Mouse (Mus musculus) neural tube, embryonic 11.5 days (tissue): ENCODE results near the gene Xylt2. TPM values are rescaled to one million over a fixed set of nuclear protein-coding genes. Genes with fewer than 3 reads are reported as not detected.

Experiments used
- ATAC-seq: fragments of 200-750 bp; cut with Nextera tagmentation; 2 replicates; pipeline ENCODE4 v1.8.0; 2017; ENCODE audit warnings: moderate number of reproducible peaks, mild to moderate bottlenecking, moderate TSS enrichment, moderate library complexity; ENCODE audit not compliant: insufficient read depth, low FRiP score, low TSS enrichment
- DNase-seq: peaks from one replicate; pipeline ENCODE4 v3.0.0-alpha.2; 2015; ENCODE audit warnings: low spot score
- H3K27ac ChIP-seq: fragments of 300-500 bp; sonication (generic); 2 replicates; pipeline ENCODE4 v1.5.1; 2014; ENCODE audit warnings: low read depth, mild to moderate bottlenecking, low read length
- H3K27me3 ChIP-seq: fragments of 300-500 bp; sonication (generic); 2 replicates; pipeline ENCODE4 v1.6.1; 2014; ENCODE audit warnings: mild to moderate bottlenecking, low read length, mixed read lengths; ENCODE audit not compliant: control insufficient read depth, insufficient read depth
- H3K36me3 ChIP-seq: fragments of 300-500 bp; sonication (generic); 2 replicates; pipeline ENCODE4 v1.6.1; 2014; ENCODE audit warnings: mild to moderate bottlenecking, low read length, moderate library complexity, mixed read lengths; ENCODE audit not compliant: control insufficient read depth, insufficient read depth
- H3K4me1 ChIP-seq: fragments of 300-500 bp; sonication (generic); 2 replicates; pipeline ENCODE4 v1.6.1; 2014; ENCODE audit warnings: low read length, mixed read lengths; ENCODE audit not compliant: control insufficient read depth, insufficient read depth
- H3K4me2 ChIP-seq: fragments of 300-500 bp; sonication (generic); 2 replicates; pipeline ENCODE4 v1.6.1; 2014; ENCODE audit warnings: low read depth, mild to moderate bottlenecking, moderate library complexity
- H3K4me3 ChIP-seq: fragments of 300-500 bp; sonication (generic); 2 replicates; pipeline ENCODE4 v1.5.1; 2014; ENCODE audit warnings: low read depth, low read length
- H3K9ac ChIP-seq: fragments of 300-500 bp; sonication (generic); 2 replicates; pipeline ENCODE4 v1.6.1; 2014; ENCODE audit warnings: mild to moderate bottlenecking, low read length
- H3K9me3 ChIP-seq: fragments of 300-500 bp; sonication (generic); 2 replicates; pipeline ENCODE4 v1.6.1; 2016; ENCODE audit warnings: low read length; ENCODE audit not compliant: control insufficient read depth
- WGBS: fragments of 180-500 bp; shearing (Covaris S2); extraction: QIAGEN DNeasy Blood & Tissue Kit; methylation state at CpG from one replicate; pipeline ENCODE4 v1.1.7; 2014; 5-methylcytosine and 5-hydroxymethylcytosine counted together
- polyA plus RNA-seq: library from polyadenylated mRNA; unstranded; fragments of >200 nt; fragmentation: Nextera tagmentation; extraction: Ambion mirVana; gene quantifications from 2 replicates; pipeline ENCODE4 v1.2.1, GENCODE M21; 2014

Gene Xylt2
- polyA plus RNA-seq, 1 experiment from 2014 or later = 17.0 TPM

DNA sequence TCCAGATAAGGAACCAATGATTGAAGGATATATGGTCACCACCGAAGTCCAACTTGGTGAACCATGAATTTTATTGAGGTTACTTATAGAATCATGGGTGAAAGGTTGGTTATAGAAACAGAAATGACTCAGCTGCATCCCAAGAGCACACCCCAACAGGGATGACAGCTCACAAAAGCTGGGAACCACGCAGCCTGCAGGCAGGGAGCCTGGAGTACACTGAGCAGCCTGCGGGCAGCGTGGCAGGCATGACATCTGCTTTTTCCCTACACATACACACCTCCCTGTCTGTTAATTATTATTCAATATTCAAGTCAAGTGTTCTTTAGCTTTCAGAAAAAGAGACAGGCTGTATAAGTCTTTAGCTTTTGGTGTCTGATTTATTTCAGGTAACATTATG lies 62.7 kb downstream of the Xylt2 start:
- H3K36me3 ChIP-seq = no peaks in the 10 kb centered on the region
- H3K4me3 ChIP-seq = no peak overlapping the region
- 79% methylated on average over 4 of the region's 4 CpGs for WGBS
- H3K4me2 ChIP-seq = no peak overlapping the region
- no peak overlapping the region for H3K27ac ChIP-seq
- DNase-seq (no peak), ATAC-seq (no peak)
- no peak overlapping the region for H3K9ac ChIP-seq
- H3K9me3 ChIP-seq = no peaks in the 10 kb centered on the region
- H3K27me3 ChIP-seq = no peaks in the 10 kb centered on the region
- no peaks in the 10 kb centered on the region for H3K4me1 ChIP-seq

Other genes with a start within 250 kb of the Xylt2 start
- 9.0 and 10.0 TPM in 2 replicates for gene Cacna1g, start 203.3 kb downstream of the Xylt2 start, polyA plus RNA-seq
- 0.23 TPM in 1 of 2 replicates, not detected in the other for gene Spata20, start 191.3 kb downstream of the Xylt2 start, polyA plus RNA-seq
- gene Epn3, start 177.5 kb downstream of the Xylt2 start, polyA plus RNA-seq = 0.68 and 0.72 TPM in 2 replicates
- 1.4 and 3.2 TPM in 2 replicates for gene Mycbpap, start 155.8 kb downstream of the Xylt2 start, polyA plus RNA-seq
- gene Rsad1, start 128.3 kb downstream of the Xylt2 start, polyA plus RNA-seq = 2.8 and 3.4 TPM in 2 replicates
- gene Chad, start 112.5 kb downstream of the Xylt2 start, polyA plus RNA-seq = 0.42 and 0.53 TPM in 2 replicates
- 6.3 and 6.5 TPM in 2 replicates for gene Acsf2, start 75.6 kb downstream of the Xylt2 start, polyA plus RNA-seq
- 207 and 220 TPM in 2 replicates for gene Lrrc59, start 47.7 kb downstream of the Xylt2 start, polyA plus RNA-seq
- gene Mrpl27, start 23.7 kb downstream of the Xylt2 start, polyA plus RNA-seq = 118 and 122 TPM in 2 replicates
- gene Eme1, start 23.6 kb downstream of the Xylt2 start, polyA plus RNA-seq = 39.2 and 39.8 TPM in 2 replicates
- not detected in 2 replicates for gene Gm11541, start 27.0 kb upstream of the Xylt2 start, polyA plus RNA-seq
- not detected in 2 replicates for gene Cdc34b, start 64.3 kb upstream of the Xylt2 start, polyA plus RNA-seq
- gene Tmem92, start 105.2 kb upstream of the Xylt2 start, polyA plus RNA-seq = not detected in 2 replicates